Mouse (Mus musculus): Measurements from ENCODE around the gene Smim24.

Smim24 gene

DNA sequence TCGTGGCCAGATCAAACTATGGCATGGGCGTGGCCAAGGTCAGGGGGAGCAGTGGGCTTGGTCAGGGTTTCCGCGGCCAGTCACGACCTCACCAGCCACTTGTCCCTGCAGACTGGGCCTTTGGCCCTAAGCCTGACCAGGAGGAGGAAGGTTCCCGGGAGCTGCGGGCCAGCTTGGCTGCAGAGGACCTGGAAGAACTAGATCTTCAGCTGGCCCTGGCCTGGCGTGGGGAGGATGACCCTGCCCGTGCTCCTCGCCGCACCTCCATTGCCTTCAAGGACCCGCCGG, 2.2 kb upstream of the Smim24 start:
- DNase-seq (ENCODE audit: low spot score) = no peak

DNA sequence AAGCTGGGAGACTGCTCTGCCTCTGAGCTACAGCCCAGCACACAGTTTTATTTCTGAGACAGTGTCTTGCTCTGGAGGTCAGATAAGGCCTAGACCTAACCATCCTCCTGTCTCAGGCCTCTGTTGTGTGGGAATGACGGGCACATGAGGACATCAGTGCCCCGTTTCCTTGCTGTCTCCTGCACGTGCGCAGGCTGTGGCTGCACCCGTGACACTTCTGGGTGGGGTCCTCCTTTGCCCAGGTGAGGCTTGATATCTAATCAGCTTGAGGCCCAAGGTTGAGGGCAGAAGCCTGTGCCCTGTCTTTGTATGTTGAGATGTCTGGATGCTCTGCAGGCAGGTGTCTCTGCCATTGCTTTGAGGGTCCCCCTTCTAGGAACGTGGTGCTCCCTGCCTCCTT, 581 bp upstream of the Smim24 start:
- no peak for DNase-seq (ENCODE audit: low spot score)

GRCm38 (mm10) chr10:81393456-81394063, 709 bp downstream of the Smim24 start:
- no peak for DNase-seq (ENCODE audit: low spot score)

DNA sequence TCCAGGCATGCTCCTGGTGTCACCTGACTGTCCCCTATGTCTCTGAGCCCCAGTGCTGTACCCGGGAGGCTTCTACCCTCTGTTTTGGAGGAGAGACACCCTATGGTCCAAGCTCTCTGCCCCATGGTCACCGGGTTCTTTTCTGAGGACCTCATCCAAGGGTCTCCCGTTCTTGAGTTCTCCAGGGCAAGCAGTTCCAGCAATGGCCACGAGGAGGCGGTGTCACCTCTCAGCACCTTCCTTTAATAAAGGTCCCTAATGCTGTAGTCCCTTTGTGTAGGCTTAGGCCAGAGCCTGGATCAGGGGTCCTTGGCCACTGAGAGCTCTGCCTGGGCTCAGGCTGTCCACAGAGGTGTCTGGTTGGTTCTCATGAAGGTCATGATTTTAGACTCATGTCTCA, 2.3 kb downstream of the Smim24 start:
- DNase-seq (ENCODE audit: low spot score) = no peak

GRCm38 (mm10) chr10:81395865-81396264, 3.0 kb downstream of the Smim24 start:
- no peak for DNase-seq (ENCODE audit: low spot score)

GRCm38 (mm10) chr10:81396749-81397148, 3.9 kb downstream of the Smim24 start:
- no peak for DNase-seq (ENCODE audit: low spot score)

GRCm38 (mm10) chr10:81399296-81399695, 6.4 kb downstream of the Smim24 start:
- DNase-seq (ENCODE audit: low spot score) = no peak

GRCm38 (mm10) chr10:81399798-81400308, 7.0 kb downstream of the Smim24 start:
- no peak for DNase-seq (ENCODE audit: low spot score)

GRCm38 (mm10) chr10:81400371-81401204, 7.7 kb downstream of the Smim24 start:
- no peak for DNase-seq (ENCODE audit: low spot score)

GRCm38 (mm10) chr10:81401205-81401520, 8.3 kb downstream of the Smim24 start:
- no peak for DNase-seq (ENCODE audit: low spot score)

GRCm38 (mm10) chr10:81401521-81402226, 8.8 kb downstream of the Smim24 start:
- peak; percentile 69 for DNase-seq (ENCODE audit: low spot score)

DNA sequence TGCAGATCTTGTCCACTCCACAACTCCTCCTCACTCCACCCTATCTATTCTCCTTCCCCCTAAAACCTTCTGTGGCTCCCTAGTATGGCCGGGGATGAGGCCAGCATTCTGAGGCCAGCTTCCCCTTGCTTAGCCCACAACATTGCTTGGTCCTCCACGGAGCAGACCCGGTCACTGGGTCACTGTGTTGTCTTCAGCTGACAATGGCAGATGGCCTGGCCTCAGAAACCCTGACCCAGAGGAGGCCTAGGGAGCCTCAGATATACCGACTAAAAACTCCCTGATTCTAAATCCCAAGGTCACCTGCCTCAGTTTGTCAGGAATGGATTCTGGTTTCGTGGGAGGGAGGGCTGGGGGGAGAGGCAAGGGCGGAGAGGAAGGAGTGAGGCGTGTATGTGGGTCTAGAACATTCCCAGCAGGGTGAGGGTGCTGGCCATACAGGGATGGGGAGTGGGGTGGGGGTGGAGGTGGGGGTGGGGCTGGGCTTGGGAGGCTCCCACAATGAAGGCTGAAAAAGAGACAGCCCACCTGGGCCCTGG, 9.4 kb downstream of the Smim24 start:
- no peak for DNase-seq (ENCODE audit: low spot score)

GRCm38 (mm10) chr10:81403511-81403910, 10.7 kb downstream of the Smim24 start:
- DNase-seq (ENCODE audit: low spot score) = no peak

- no peak for DNase-seq (ENCODE audit: low spot score)
These were observed 11.2 kb downstream of the Smim24 start for GRCm38 (mm10) chr10:81404082-81404481.

DNA sequence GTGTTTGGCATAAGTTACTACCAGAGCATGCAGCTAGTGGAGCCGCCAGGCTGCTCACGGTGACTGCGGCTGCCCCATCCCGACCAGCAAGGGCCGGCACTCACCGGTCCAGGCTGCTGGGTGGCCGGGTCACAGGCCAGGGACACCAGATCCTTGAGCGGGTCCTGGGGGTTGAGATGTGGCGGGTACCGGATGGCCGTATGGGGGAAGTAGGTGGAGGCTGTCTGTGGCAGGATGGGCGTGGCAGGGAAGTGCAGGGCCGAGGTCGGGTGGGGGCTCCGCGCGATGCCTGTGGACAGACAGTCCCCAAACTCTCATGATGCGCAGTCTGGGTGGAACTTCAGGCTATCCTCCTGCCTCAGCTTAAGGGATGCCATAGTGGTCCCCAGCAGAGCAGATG, 11.9 kb downstream of the Smim24 start:
- DNase-seq (ENCODE audit: low spot score) = no peak

GRCm38 (mm10) chr10:81405588-81406201, 12.8 kb downstream of the Smim24 start:
- peak; percentile 73 for DNase-seq (ENCODE audit: low spot score)

DNA sequence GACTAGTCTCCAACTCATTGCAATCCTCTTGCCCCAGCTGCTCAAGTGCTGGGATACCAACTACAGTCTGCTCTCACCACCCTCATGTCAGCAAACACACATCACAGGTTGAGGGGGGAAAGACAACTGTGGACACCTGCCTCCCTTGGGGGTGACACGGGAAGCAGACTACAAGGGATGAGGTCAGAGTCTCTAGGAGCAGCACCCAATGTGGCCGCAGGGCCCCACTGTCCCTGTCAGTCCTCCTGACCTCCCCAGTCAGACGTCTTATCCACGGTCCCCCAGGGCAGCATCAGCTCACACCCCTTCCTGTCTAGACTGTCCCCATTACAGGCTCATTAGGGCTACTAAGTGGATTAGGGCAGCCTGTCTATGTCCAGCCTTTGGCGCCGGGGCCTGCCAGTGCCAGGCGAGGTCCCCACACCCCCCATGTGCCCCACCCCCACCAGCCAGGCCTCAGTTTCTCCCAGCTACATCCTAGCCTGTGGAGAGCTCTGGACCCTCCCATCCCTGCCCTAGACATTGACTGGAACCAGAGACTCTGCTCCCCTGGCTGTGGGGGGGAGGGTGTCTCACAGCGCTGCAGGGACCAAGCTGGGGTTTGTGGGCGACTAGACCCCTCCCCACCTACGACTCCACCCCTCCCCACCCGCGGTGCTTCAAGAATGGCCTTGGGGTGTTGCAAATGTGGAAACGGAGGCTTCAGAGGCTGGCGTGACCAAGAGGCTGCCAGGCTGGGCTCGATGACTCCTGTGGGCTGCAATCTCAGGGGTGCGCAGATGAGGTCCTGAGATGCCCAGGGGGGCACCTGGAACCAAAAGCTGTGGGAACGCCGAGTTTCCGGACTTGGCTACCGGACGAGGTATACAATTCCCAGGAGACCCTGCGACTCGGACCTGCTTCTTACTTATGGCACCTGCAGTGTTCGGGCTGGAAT, 13.9 kb downstream of the Smim24 start:
- no peak for DNase-seq (ENCODE audit: low spot score)

DNA sequence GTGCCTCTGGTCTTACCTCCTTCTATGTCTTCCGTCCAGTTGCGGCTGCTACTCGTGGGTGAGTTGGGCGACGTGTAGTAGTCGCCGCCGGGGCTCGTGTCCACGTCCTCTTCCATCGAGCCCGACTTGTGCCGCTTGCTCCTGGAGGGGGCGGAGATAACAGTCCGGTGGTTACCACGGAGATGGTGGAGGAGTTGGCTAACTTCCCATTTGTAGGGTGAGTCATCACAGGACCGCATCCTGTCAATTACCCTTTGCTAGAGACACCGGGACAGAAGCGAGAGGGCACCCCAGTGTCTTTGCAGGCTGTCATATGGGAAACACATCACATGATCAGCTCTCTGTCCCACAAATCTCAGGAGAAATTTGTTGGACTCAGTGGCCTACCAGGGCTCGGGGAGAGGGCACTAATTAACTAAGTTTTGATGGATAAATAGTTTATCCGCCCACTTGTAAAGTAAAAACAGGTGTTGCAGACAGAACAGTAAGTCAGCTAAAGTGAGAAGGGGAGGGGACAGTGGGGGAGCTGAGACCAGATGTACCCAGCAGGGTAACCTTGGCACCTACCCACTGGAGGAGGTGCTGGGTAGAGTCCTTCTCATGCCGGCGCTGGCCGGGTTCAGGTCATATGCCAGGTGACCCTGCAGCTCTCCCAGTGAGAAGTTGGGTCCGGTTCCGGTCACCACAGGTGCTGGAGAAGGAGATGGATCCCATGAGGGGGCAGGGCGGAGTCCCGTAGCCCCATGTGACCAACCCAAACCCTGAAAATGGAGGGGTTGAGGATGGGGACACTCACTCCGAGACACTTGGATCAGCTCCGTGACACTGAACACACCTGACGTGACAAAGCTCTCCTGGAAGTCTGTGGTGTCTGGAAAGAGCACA, 14.9 kb downstream of the Smim24 start:
- peak; percentile 82 for DNase-seq (ENCODE audit: low spot score)

DNA sequence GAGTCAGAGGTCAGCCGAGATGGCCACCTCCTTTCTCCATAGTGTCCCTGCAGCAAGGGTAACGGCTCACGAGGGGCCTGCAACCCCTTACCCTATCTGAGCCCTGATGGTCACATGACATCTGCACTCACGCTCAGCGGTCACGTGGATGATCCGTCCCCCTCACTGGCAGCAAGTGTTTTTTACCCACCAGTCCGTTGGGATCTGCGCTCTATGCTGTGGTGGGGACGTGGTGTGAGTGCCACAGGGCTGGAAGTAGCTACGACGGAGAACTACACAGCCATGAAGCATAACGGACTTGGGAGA, 15.5 kb downstream of the Smim24 start:
- no peak for DNase-seq (ENCODE audit: low spot score)

- peak; percentile 83 for DNase-seq (ENCODE audit: low spot score)
These were observed 16.0 kb downstream of the Smim24 start for GRCm38 (mm10) chr10:81408871-81409291.
